17 mouse cellular contexts compared by ENCODE assay signal in the genomic region with DNA sequence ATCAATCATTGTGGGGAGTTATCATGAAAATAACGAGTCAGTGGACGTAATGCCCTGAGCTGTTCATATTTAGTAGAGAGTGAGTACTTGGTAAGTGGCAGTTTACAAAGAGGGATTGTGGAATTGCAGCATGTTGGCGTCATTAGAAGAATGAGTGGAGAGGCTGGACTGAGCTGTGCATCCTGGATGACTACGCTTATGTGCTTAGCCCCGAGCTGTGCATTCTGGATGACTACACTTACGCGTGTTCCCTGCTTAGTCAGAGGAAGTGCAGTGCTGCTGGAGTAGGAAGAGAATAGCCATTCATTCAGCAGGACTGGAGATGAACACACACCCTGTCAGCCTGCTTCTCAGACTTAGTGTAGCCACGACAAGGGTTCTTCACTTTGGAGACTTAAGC.
"Had no signal": no experiment of that assay in that cellular context is flagged by ENCODE, and none has a peak within 500 bp of the region (broad histone marks: within the 10 kb centered on the region; RNA-seq: fewer than 3 reads in every experiment).

No protein-coding gene starts in this region.

- H3K27me3 ChIP-seq: liver, embryonic 13.5 days had no signal

- H3K27ac ChIP-seq: kidney, postnatal 0 days; layer of hippocampus, adult 2 months; liver, embryonic 13.5 days had no signal

- H3K9me3 ChIP-seq: liver, embryonic 13.5 days had no signal

- H3K9ac ChIP-seq: liver, embryonic 13.5 days had no signal

- H3K4me3 ChIP-seq: layer of hippocampus, adult 2 months; liver, embryonic 13.5 days had no signal

- H3K36me3 ChIP-seq: liver, embryonic 13.5 days had no signal

- DNase-seq: kidney, adult 18-20 months; kidney, adult 9 months; kidney, postnatal 25 days; layer of hippocampus, adult 9-11 months; liver, embryonic 13.5 days; lung, adult 2 months; lung, postnatal 14 days; lung, postnatal 4 days; midbrain, embryonic 14.5 days; right cerebral cortex, postnatal 14 days; right cerebral cortex, postnatal 4 days; spleen, adult 18-20 months; thymus, adult 18-20 months; thymus, postnatal 36 days had no signal

- H3K4me2 ChIP-seq: liver, embryonic 13.5 days; midbrain, embryonic 11.5 days had no signal

- H3K4me1 ChIP-seq: liver, embryonic 13.5 days had no signal
